Mouse (Mus musculus) mammary gland, adult 2 months (tissue): ENCODE measurements around the gene Nrxn1. TPM values are rescaled to one million over a fixed set of nuclear protein-coding genes. Genes with fewer than 3 reads are reported as not detected.

ENCODE experiments used
- polyA plus RNA-seq: library from polyadenylated mRNA; depleted of rRNA; stranded (reverse); fragments of >200 nt; gene quantifications from 2 replicates; pipeline ENCODE4 v1.2.3, GENCODE M21; 2012; ENCODE audit warnings: low replicate concordance; rRNA removed

Nrxn1 gene
- 0.73 and 1.1 TPM in 2 replicates for polyA plus RNA-seq

DNA sequence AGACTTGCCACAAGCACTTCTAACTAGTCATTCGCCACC is at the start of gene Nrxn1:
Gene Nrxn1 (minus strand): TSS at position 30 of the 39 bp plus-strand sequence.

